Mouse (Mus musculus) monocyte, adult 59 days (primary cell): ENCODE results near the gene Scnn1g. TPM values are rescaled to one million over a fixed set of nuclear protein-coding genes. Genes with fewer than 3 reads are reported as not detected.

Experiments
- total RNA-seq, 2 experiments: library from RNA; stranded (reverse); gene quantifications; one replicate each; pipeline ENCODE4 v1.2.4; 2023

The Scnn1g gene
- total RNA-seq = under 1 TPM in 1 of 2 experiments, not detected in 1; 0.16 TPM

GRCm38 (mm10) chr7:121734171-121734831, at the start of gene Scnn1g:
Gene Scnn1g (plus strand): TSS chr7:121734479.

GRCm38 (mm10) chr7:121707073-121707667, 27.1 kb upstream of the Scnn1g start, which contains the start of gene Usp31:
Gene Usp31 (minus strand): TSS chr7:121707253.

Other genes with a start within 250 kb of the Scnn1g start
- gene Usp31, start 27.2 kb upstream of the Scnn1g start, total RNA-seq = 10 to 100 TPM in 1 of 2 experiments, 1 to 10 TPM in 1; 8.2 to 10.0 TPM
- not detected for gene Scnn1b, start 130.6 kb downstream of the Scnn1g start, total RNA-seq
- gene Cog7, start 247.2 kb downstream of the Scnn1g start, total RNA-seq = 10 to 100 TPM; 18.4 to 18.5 TPM